Mouse (Mus musculus): ENCODE measurements around the gene Ttll12. TPM values are rescaled to one million over a fixed set of nuclear protein-coding genes. Genes with fewer than 3 reads are reported as not detected.

Gene Ttll12
- polyA plus RNA-seq, 1 experiment from 2014 or later: 30.6 TPM

DNA sequence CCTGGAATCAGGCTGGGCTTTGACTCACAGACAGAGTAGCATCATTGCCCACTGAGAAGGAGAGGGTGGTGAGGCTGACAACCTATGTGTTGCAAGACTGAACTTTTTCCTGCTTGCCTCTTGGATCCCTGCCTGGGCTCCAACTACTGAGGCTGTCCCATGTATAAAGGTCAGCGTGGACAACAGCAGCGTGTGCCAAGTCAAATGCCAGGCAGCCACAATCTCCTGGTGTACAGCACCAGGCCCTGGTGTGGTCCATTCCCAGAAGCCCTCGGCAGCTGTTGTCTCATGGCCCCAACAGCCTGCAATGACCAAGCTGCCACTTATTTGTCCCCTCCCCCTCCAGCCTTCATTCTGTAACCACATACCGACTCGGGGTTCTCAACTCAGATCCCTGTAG, 23.3 kb downstream of the Ttll12 start:
- WGBS: 81% methylated on average over 5 of the region's 5 CpGs
- peaks cover 18% of the 10 kb centered on the region for H3K36me3 ChIP-seq
- ATAC-seq (ENCODE audit: insufficient read depth, low FRiP score, low read depth): no peak

DNA sequence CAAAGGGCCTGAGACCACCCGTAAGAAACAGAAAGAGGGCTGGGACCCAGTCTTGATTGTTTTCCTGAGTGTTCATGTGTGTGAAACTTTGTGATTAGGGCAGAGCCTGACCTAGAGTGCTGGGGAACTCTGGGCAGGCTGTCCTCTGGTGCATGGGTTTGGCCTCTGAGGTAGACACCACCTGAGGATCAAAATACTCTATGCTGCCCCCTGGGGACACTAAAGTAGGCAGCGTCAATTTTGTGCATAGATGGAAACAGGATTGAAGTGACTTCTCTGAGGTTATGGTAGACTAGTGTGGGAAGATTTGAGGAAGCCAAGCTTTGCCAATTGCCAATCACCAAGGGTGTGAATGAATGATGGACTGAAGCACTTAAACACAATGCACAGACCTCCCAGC, 24.3 kb downstream of the Ttll12 start:
- H3K27ac ChIP-seq: no peak overlapping the region
- H3K36me3 ChIP-seq: peaks cover 12% of the 10 kb centered on the region; the same call in 1 of the 2 replicates
- 63% methylated on average over 2 of the region's 2 CpGs for whole genome bisulfite sequencing
- no peaks in the 10 kb centered on the region for H3K9me3 ChIP-seq
- H3K4me1 ChIP-seq: no peaks in the 10 kb centered on the region
- no peak overlapping the region for H3K4me3 ChIP-seq (replicated peaks)
- H3K9ac ChIP-seq: no peak overlapping the region
- H3K27me3 ChIP-seq (replicated peaks): no peaks in the 10 kb centered on the region
- no peak for ATAC-seq (ENCODE audit: insufficient read depth, low FRiP score, low read depth)
- no peak overlapping the region for H3K4me2 ChIP-seq

More for the DNA sequence above, 23.3 kb downstream of the Ttll12 start:
- Histone ChIP-seq H3K27ac (no peak overlapping the region), H3K4me2 (no peak overlapping the region), H3K4me3 (replicated peaks) (no peak overlapping the region), H3K4me1 (no peaks in the 10 kb centered on the region), H3K9me3 (no peaks in the 10 kb centered on the region), H3K9ac (no peak overlapping the region), H3K27me3 (replicated peaks) (no peaks in the 10 kb centered on the region)

DNA sequence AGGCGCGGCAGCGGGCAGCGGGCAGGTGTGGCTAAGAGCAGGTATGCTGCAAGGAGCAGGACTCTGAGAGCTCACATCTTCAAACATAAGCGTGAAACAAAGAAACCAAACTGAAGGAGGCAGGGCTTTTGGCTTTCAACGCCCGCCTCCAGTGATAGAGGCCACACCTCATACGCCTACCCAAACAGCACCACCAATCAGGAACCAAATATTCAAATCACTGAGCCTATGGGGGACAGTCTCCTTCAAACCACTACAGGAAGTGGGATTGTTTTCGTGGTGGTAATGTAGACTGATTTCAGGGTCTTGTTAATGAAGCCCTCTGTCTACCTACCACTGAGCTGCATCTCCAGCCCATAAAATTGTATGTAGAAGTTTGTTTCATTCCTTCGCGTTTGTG, 25.3 kb downstream of the Ttll12 start:
- Histone ChIP-seq H3K36me3 (0 out of 2 replicates have a peak, but pooled peaks cover 5% of the 10 kb centered on the region), H3K27ac (no peak overlapping the region), H3K9ac (no peak overlapping the region), H3K27me3 (replicated peaks) (no peaks in the 10 kb centered on the region), H3K4me2 (no peak overlapping the region), H3K9me3 (no peaks in the 10 kb centered on the region), H3K4me3 (replicated peaks) (no peak overlapping the region), H3K4me1 (no peaks in the 10 kb centered on the region)
- WGBS: 56% methylated on average over 11 of the region's 11 CpGs
- no peak for ATAC-seq (ENCODE audit: insufficient read depth, low FRiP score, low read depth)

DNA sequence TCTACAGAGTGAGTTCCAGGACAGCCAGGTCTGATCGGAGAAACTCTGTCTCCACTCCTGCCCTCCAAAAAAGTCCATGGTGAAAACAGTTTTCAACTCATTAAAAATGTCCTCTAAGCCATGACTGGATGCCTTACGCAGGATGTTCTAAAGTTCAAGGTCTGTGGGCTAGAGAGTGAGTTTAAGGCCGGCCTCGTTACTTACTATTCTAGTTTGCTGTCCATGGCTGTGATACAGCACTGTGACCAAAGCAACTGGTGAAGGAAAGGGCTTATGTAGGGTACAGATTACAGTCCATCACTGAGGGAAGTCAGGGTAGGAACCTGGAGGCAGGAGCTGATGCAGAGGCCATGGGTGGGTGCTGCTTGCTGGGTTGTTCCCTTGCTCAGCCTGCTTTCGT, 26.4 kb downstream of the Ttll12 start:
- Histone ChIP-seq H3K9ac (no peak overlapping the region), H3K4me3 (replicated peaks) (no peak overlapping the region), H3K9me3 (no peaks in the 10 kb centered on the region), H3K36me3 (0 out of 2 replicates have a peak, but pooled peaks cover 2% of the 10 kb centered on the region), H3K27me3 (replicated peaks) (no peaks in the 10 kb centered on the region), H3K27ac (no peak overlapping the region), H3K4me2 (no peak overlapping the region), H3K4me1 (peaks cover 9% of the 10 kb centered on the region)
- no peak for ATAC-seq (ENCODE audit: insufficient read depth, low FRiP score, low read depth)
- WGBS: 94% methylated on average over 5 of the region's 5 CpGs

DNA sequence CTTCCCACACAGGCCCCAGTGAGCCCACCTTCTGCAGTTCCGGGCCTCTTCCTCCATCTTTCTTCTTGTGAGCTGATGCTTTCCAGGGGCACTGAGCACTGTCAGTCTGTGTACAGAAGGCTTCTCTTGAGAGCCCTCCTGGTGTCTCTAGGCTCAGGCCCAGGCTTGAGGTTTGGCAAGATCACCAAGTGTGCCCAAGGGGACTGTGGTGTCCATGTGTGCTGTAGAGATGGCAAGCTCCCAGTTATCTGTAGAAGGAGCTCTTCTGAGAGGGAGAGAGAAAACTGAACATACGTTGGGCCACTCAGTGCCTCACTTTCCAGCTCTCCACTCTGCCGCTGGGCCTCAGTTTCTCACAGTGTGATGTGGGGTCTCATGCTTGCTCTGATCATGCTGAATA, 27.2 kb downstream of the Ttll12 start:
- WGBS: 80% methylated on average over 3 of the region's 3 CpGs
- Histone ChIP-seq H3K4me2 (no peak overlapping the region), H3K9me3 (no peaks in the 10 kb centered on the region), H3K4me1 (peaks cover 15% of the 10 kb centered on the region), H3K36me3 (no peaks in the 10 kb centered on the region), H3K4me3 (replicated peaks) (no peak overlapping the region), H3K27me3 (replicated peaks) (no peaks in the 10 kb centered on the region), H3K27ac (no peak overlapping the region), H3K9ac (no peak overlapping the region)
- no peak for ATAC-seq (ENCODE audit: insufficient read depth, low FRiP score, low read depth)

DNA sequence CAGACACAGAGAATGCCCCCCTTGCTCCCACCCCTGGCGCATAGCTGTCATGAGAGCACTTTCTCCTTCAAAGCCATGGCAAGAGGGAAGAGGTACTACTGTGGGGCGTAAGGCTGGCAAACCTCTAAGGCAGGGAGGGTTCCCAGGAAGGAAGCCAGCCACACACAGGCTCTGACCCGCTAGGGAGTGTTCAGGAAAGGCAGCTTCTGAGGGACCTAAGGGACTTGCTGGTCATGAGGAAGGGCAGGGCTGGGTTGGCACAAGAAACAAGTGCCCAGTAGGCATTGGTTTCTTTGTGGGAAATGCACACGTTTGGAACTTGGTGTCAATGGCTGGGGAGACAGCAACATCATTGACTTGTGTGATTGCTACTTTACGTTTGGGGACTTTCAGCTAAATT, 29.0 kb downstream of the Ttll12 start:
- Histone ChIP-seq H3K4me3 (replicated peaks) (no peak overlapping the region), H3K27me3 (replicated peaks) (no peaks in the 10 kb centered on the region), H3K9ac (no peak overlapping the region), H3K36me3 (no peaks in the 10 kb centered on the region), H3K27ac (no peak overlapping the region), H3K4me2 (no peak overlapping the region), H3K9me3 (no peaks in the 10 kb centered on the region), H3K4me1 (peaks cover 17% of the 10 kb centered on the region)
- no peak for ATAC-seq (ENCODE audit: insufficient read depth, low FRiP score, low read depth)
- WGBS: 73% methylated on average over 5 of the region's 5 CpGs

DNA sequence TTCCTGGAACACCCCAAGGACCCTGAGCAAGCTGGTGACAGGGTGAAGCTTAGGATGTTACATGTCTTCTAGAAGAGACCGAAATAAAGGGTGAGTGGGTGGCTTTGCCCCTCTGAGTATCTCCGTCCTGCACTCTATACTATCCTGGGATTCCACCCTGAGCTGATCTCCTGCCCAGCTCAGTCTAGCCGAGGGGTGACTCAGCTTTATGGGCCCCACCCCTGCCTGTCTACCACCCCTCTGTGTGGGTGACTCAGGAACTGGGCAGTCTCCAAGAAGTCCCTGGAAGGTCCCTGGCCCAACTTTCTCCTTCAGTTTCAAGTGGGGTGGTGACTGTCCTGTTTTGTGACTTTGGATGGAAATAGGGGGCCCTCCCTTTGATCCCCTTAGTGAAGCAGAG, 29.5 kb downstream of the Ttll12 start:
- H3K4me1 ChIP-seq: peaks cover 17% of the 10 kb centered on the region
- H3K4me3 ChIP-seq (replicated peaks): no peak overlapping the region
- peak; percentile 74; the same call in 1 of the 2 replicates for ATAC-seq (ENCODE audit: insufficient read depth, low FRiP score, low read depth)
- no peaks in the 10 kb centered on the region for H3K36me3 ChIP-seq
- no peak overlapping the region for H3K4me2 ChIP-seq
- no peaks in the 10 kb centered on the region for H3K27me3 ChIP-seq (replicated peaks)
- 69% methylated on average over 3 of the region's 3 CpGs for WGBS
- no peak overlapping the region for H3K27ac ChIP-seq
- H3K9ac ChIP-seq: no peak overlapping the region
- no peaks in the 10 kb centered on the region for H3K9me3 ChIP-seq

DNA sequence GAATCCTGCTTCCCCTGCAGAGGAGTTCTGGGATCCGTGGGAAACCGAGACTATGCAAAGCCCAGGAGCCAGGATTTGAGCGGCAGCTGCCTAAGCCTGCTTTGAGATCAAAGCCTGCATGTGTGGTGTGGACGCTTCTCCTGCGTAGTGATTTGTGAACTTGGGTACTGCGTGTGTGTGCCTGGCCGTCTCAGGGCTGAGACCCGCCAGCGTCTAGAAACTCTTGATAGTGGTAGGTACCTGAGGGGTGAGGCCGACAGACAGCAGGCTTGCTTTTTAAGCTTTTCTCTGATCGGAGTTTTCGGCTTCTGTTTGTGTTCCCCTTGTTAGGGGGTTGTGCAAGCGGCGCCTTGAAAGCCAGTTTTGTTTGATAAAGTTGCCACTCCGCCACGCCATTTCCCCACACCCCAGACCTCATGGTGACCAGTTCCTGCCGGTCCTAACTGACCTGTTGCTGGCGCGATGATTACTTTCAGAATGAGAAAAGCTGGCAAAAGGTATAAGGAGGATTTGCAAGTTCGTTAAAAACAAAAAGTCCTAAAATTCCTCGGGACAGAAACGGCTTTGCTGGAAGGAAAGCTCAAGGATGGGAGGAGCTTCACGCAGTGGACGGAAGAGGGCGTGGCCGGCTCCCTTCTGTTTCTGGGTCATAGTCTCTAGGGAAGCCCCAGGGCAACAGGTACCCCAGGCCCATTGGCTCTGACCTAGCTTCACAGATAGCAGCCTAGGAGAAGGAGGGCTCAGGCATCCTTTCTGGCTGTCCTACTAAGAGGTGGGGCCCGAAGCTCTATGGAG, 30.9 kb downstream of the Ttll12 start:
- 2% methylated on average over 27 of the region's 27 CpGs for WGBS
- Histone ChIP-seq H3K4me1 (peaks cover 17% of the 10 kb centered on the region), H3K36me3 (no peaks in the 10 kb centered on the region)

DNA sequence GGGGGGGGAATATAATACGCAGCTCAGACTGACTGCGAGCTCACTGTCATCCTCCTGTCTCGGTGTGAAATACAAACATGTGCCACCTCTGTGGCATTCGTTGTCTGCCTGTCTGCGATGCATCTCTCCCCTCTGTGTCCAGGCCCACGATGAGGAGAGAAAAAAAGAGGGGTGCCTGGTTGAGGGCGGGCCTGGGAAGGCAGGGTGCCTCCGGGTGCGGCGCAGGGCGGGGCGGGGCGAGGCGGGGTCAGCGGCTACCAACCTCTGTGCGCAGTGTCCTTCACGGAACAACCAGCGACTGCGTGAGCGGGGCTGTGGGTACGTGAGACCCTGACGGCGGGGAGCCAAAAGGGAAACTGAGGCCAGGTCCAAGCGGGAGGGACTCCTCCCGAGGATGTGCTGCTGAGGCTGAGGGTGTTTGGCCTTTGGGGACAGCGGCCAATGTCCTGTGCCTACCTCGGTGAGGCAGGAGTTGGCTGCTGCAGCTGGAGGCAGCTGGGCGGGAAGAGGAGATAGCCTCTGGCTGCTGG, 31.6 kb downstream of the Ttll12 start, which contains the start of the genes Tspo and Mcat:
Gene Tspo, plus strand, starts transcription at position 266 of the 530 bp plus-strand sequence.
Gene Mcat, minus strand, starts transcription at position 461 of the 530 bp plus-strand sequence.
- Histone ChIP-seq H3K4me3 (replicated peaks) (peak within 1 kb of the TSS; percentile 56), H3K4me1 (peaks cover 17% of the 10 kb centered on the region), H3K9me3 (no peaks in the 10 kb centered on the region), H3K36me3 (no peaks in the 10 kb centered on the region), H3K27me3 (replicated peaks) (no peaks in the 10 kb centered on the region), H3K4me2 (peak within 1 kb of the TSS; percentile 96), H3K27ac (peak within 1 kb of the TSS; percentile 66), H3K9ac (peak within 1 kb of the TSS; percentile 54; the same call in 1 of the 2 replicates)
- under 1% methylated on average over 28 of the region's 28 CpGs for WGBS
- ATAC-seq (ENCODE audit: insufficient read depth, low FRiP score, low read depth): peak; percentile 67

More for the DNA sequence above, 30.9 kb downstream of the Ttll12 start:
- H3K9ac ChIP-seq: peak overlapping the region; percentile 54; the same call in 1 of the 2 replicates
- no peaks in the 10 kb centered on the region for H3K9me3 ChIP-seq
- peak overlapping the region; percentile 66 for H3K27ac ChIP-seq
- H3K27me3 ChIP-seq (replicated peaks): no peaks in the 10 kb centered on the region
- H3K4me3 ChIP-seq (replicated peaks): peak overlapping the region; percentile 56
- ATAC-seq (ENCODE audit: insufficient read depth, low FRiP score, low read depth): peak; percentile 50
- peak overlapping the region; percentile 96 for H3K4me2 ChIP-seq

DNA sequence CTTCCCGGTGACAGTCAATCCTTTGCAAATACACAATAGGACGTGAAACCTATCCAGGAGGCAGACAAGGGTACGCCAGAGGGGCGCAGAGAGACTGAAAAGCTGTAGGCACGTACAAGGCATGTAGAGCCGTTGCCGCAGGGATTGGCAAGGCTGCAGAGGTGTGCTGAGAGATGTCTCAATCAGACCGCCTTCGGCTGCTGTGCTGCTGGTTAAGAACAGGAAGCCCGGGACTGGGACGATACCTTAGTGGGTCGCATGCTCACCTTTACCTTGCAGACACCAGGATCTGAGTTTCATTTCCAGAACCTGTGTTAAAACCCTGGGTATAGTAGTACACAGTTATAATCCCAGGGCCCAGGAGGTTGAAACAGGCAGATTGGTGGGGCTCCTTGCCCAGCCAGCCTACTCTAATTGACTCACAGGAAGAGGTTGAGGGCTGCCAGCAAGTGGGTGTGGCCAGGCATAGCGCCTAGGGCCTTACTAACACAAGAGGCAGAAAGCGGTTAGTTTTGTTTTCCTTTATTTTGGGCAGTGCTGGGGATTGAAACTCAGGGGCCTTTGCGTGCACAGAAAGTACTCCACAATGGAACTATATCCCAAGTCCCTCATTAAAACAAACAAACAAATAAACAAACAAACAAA, 32.2 kb downstream of the Ttll12 start:
- Histone ChIP-seq H3K27ac (peak overlapping the region; percentile 66), H3K9me3 (no peaks in the 10 kb centered on the region), H3K4me3 (replicated peaks) (peak overlapping the region; percentile 56), H3K4me2 (peak overlapping the region; percentile 96), H3K9ac (no peak overlapping the region), H3K27me3 (replicated peaks) (no peaks in the 10 kb centered on the region), H3K4me1 (peaks cover 17% of the 10 kb centered on the region), H3K36me3 (no peaks in the 10 kb centered on the region)
- peak; percentile 56; the same call in 1 of the 2 replicates for ATAC-seq (ENCODE audit: insufficient read depth, low FRiP score, low read depth)
- WGBS: 39% methylated on average over 15 of the region's 15 CpGs

DNA sequence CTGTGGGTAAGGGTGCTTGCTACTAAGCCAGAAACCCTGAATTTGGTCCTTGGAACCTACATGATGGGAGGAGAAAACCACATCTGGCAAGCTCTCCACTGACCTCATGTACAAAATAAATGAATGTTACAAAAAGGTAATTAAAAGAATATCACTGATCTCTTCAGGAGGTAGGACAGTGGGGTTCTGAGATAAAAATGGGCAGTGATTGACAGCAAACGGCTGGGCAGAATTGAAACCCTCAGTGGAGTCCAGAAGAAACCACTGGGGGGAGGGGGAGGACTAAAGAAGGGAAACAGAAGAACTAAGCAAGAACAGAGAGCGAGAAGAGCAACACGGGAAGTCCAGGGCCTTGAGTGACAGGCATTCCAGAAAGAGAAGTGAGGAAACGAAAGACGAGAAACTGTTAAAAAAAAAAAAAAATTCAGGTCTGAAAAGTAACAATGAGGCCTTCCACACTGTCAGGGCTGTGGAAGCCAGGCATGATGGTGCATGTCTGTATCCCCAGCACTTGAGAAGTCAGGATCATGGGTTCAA, 33.9 kb downstream of the Ttll12 start:
- no peak overlapping the region for H3K4me3 ChIP-seq (replicated peaks)
- no peak for ATAC-seq (ENCODE audit: insufficient read depth, low FRiP score, low read depth)
- H3K27ac ChIP-seq: no peak overlapping the region
- no peak overlapping the region for H3K4me2 ChIP-seq
- WGBS: 59% methylated on average over 5 of the region's 5 CpGs
- peaks cover 17% of the 10 kb centered on the region for H3K4me1 ChIP-seq
- no peak overlapping the region for H3K9ac ChIP-seq
- H3K9me3 ChIP-seq: no peaks in the 10 kb centered on the region
- no peaks in the 10 kb centered on the region for H3K27me3 ChIP-seq (replicated peaks)
- no peaks in the 10 kb centered on the region for H3K36me3 ChIP-seq
